Mouse (Mus musculus) kidney, adult 2 months (tissue): Measurements from ENCODE around the gene Tmco5.

Experiments
- CTCF ChIP-seq: fragments of 200-500 bp; conservative IDR thresholded peaks from 2 replicates; pipeline ENCODE4 v1.5.1; 2011; ENCODE audit warnings: low read depth, mild to moderate bottlenecking, control low read depth, low read length, moderate library complexity, mixed read lengths; ENCODE audit not compliant: insufficient read depth, insufficient read length
- POLR2A ChIP-seq: fragments of 200-500 bp; IDR thresholded peaks from one replicate; pipeline ENCODE4 v1.6.1; 2011; ENCODE audit warnings: low read depth, low read length, control low read depth

DNA sequence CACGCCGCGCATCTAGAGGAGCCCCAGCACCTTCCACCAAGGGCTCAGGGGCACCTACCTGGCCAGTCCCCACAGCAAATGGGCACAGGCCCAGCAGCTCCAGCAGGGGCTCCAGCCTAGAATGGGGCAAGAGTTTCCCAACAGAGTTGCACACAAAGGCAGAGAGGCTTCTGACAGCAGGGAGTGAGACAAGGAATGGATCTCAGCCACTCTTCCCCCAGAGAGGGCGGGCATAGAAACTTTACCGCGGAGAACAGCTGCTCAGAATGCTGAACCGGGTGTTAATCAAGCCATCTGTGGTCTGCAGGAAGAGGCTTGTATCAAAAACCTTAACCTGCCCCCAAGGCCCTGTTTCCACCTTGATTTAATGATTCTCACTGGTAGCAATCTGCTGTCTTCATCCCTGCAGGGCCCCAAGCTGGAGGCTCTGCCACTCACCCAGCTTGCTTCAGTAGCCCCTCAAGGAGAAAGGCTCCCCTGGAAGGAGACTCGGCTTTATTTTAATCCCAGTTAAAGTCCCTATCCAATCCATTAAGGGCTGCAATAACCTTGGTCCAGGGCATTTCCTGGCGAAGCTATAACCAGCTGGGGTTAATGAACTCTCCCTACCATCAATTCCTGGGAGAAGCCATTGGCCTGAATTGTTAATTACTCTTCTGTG is 1.4 kb upstream of the Tmco5 start:
- TF ChIP-seq CTCF (no peak), POLR2A (no peak)
